9 mouse cellular contexts compared by ENCODE assay signal in the genomic region with DNA sequence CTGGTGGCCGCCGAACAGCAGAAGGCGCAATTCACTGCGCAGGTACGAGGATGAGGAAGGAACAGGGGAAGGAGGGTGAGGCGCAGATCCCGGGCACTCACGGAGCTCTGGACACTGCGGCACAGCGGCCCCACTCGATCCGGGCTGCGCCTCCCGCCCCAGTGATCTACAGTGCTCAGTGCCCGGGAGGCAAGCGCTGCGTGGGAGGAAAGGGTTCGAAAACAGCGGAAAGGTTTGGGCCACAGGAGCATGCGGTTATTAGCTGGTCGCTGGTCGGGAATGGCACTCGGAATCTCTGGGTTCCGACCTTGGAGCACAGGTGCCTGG. TPM values are rescaled to one million over a fixed set of nuclear protein-coding genes. Genes with fewer than 3 reads are reported as not detected.
DNase-seq lines count a peak whose midpoint lies in the region; ATAC-seq and TF ChIP-seq lines count a peak whose summit lies in the region.
"Had no signal": no experiment of that assay in that cellular context is flagged by ENCODE, and none has a peak within 500 bp of the region (broad histone marks: within the 10 kb centered on the region; RNA-seq: fewer than 3 reads in every experiment).

No protein-coding gene starts in this region.

- peak overlapping the region; percentile 78 for H3K4me3 ChIP-seq in liver, adult 2 months (ENCODE audit: insufficient read depth, low read depth, low read length)
- H3K4me3 ChIP-seq in embryonic facial prominence, embryonic 12.5 days, result peak overlapping the region; percentile 84
- peak overlapping the region; percentile 79 for H3K4me3 ChIP-seq in intestine, embryonic 14.5 days (ENCODE audit: low read depth, low read length)
- peak overlapping the region; percentile 85 for H3K4me3 ChIP-seq in myocyte

- no peak for DNase-seq in liver, adult 2 months (ENCODE audit: extremely low read depth, low read depth, low spot score)
- no peak for DNase-seq in liver
- DNase-seq in intestine, embryonic 14.5 days (ENCODE audit: low spot score), result no peak
- DNase-seq in right cerebral cortex, adult 2 months (ENCODE audit: low spot score in 2 of 2), result no peak
- DNase-seq in testis, postnatal 14 days (ENCODE audit: low spot score), result no peak
- DNase-seq in right cerebral cortex, postnatal 10 days (ENCODE audit: low spot score in 2 of 2), result no peak

- peak; percentile 90 for ATAC-seq in embryonic facial prominence, embryonic 12.5 days (ENCODE audit: insufficient number of reproducible peaks, insufficient read depth, low FRiP score, low TSS enrichment)
- peak; percentile 83 for ATAC-seq in intestine, embryonic 14.5 days (replicated peaks; ENCODE audit: low FRiP score, low TSS enrichment, low read depth)

- peaks cover 6% of the 10 kb centered on the region for H3K4me1 ChIP-seq in liver, adult 2 months (ENCODE audit: control insufficient read depth, insufficient read depth, low read length)
- peaks cover 22% of the 10 kb centered on the region for H3K4me1 ChIP-seq in embryonic facial prominence, embryonic 12.5 days
- H3K4me1 ChIP-seq in intestine, embryonic 14.5 days (replicated peaks; ENCODE audit: control insufficient read depth, insufficient read depth, low read length), result peaks cover 8% of the 10 kb centered on the region; the same call in 1 of the 2 replicates

- no peak for TF ChIP-seq POLR2A in liver, adult 2 months (IDR thresholded peaks at IDR 0.05; ENCODE audit: extremely low read depth, insufficient read depth, low read length)
- no peak for TF ChIP-seq POLR2A in myocyte (IDR thresholded peaks at IDR 0.05; ENCODE audit: insufficient read length, low read depth)

- H3ac ChIP-seq in myocyte (ENCODE audit: control insufficient read depth, insufficient read length), result peak overlapping the region; percentile 86

- peak overlapping the region; percentile 92 for H3K9ac ChIP-seq in liver, adult 2 months (ENCODE audit: low read depth, low read length)
- peak overlapping the region; percentile 80 for H3K9ac ChIP-seq in embryonic facial prominence, embryonic 12.5 days
- H3K9ac ChIP-seq in intestine, embryonic 14.5 days (ENCODE audit: low read length), result peak overlapping the region; percentile 79

- no peaks in the 10 kb centered on the region for H3K9me3 ChIP-seq in embryonic facial prominence, embryonic 12.5 days
- no peaks in the 10 kb centered on the region for H3K9me3 ChIP-seq in intestine, embryonic 14.5 days (ENCODE audit: control insufficient read depth, low read length)

- peak overlapping the region; percentile 68 for H3K27ac ChIP-seq in liver, adult 2 months (replicated peaks; ENCODE audit: insufficient read depth, low read depth, low read length)
- peak overlapping the region; percentile 85 for H3K27ac ChIP-seq in embryonic facial prominence, embryonic 12.5 days
- peak overlapping the region; percentile 81 for H3K27ac ChIP-seq in intestine, embryonic 14.5 days (ENCODE audit: low read depth)

- peak overlapping the region; percentile 89 for H3K4me2 ChIP-seq in embryonic facial prominence, embryonic 12.5 days (replicated peaks)
- H3K4me2 ChIP-seq in intestine, embryonic 14.5 days (ENCODE audit: low read length), result peak overlapping the region; percentile 79
- peak overlapping the region; percentile 70 for H3K4me2 ChIP-seq in myocyte (ENCODE audit: low read depth)

- peaks cover 8% of the 10 kb centered on the region; the same call in 1 of the 2 replicates for H3K79me2 ChIP-seq in liver, adult 2 months (ENCODE audit: control insufficient read depth, insufficient read depth, low read length)
- peaks cover 39% of the 10 kb centered on the region for H3K79me2 ChIP-seq in myocyte (ENCODE audit: control insufficient read depth, insufficient read depth)

- H3K27me3 ChIP-seq in liver, adult 2 months (ENCODE audit: control insufficient read depth, insufficient read depth, low read length), result no peaks in the 10 kb centered on the region
- H3K27me3 ChIP-seq in embryonic facial prominence, embryonic 12.5 days, result no peaks in the 10 kb centered on the region
- no peaks in the 10 kb centered on the region for H3K27me3 ChIP-seq in intestine, embryonic 14.5 days (replicated peaks; ENCODE audit: control insufficient read depth, insufficient read depth, low read length)
- no peaks in the 10 kb centered on the region for H3K27me3 ChIP-seq in myocyte (ENCODE audit: control insufficient read depth, insufficient read depth, insufficient read length)

- WGBS in liver, adult 2 months, result under 1% methylated on average over 24 of the region's 24 CpGs
- under 1% methylated on average over 24 of the region's 24 CpGs for WGBS in embryonic facial prominence, embryonic 12.5 days
- 0% methylated on average over 24 of the region's 24 CpGs for WGBS in intestine, embryonic 14.5 days

- TF ChIP-seq CTCF in liver, adult 2 months (IDR thresholded peaks at IDR 0.05; ENCODE audit: low read depth, low read length), result no peak

- peaks cover 24% of the 10 kb centered on the region for H3K36me3 ChIP-seq in liver, adult 2 months (ENCODE audit: control insufficient read depth, insufficient read depth, low read length)
- peaks cover 24% of the 10 kb centered on the region for H3K36me3 ChIP-seq in embryonic facial prominence, embryonic 12.5 days
- peaks cover 54% of the 10 kb centered on the region for H3K36me3 ChIP-seq in intestine, embryonic 14.5 days (ENCODE audit: control insufficient read depth, insufficient read depth, low read length)
- H3K36me3 ChIP-seq in myocyte (ENCODE audit: control insufficient read depth, insufficient read depth), result peaks cover 40% of the 10 kb centered on the region

TF ChIP-seq in myocyte, 11 proteins besides CTCF, POLR2A, EP300 and RAD21:
- no peak for TF ChIP-seq POLR2AphosphoS2 (IDR thresholded peaks at IDR 0.05; ENCODE audit: insufficient read length, low read depth)
- TF ChIP-seq MYOG (IDR thresholded peaks at IDR 0.05; ENCODE audit: control insufficient read depth in 1 of 3, insufficient read depth in 1 of 3, insufficient read length in 2 of 3, low read depth in 2 of 3), result peak in 2 of 3 experiments; percentile 1 to 2
- no peak for TF ChIP-seq MAX (IDR thresholded peaks at IDR 0.05; ENCODE audit: low read depth)
- TF ChIP-seq MYOD1 (IDR thresholded peaks at IDR 0.05; ENCODE audit: control insufficient read depth in 1 of 3, insufficient read length in 2 of 3, low read depth in 2 of 3), result no peak

RNA-seq across cellular contexts. Expression of a gene that starts 0.3 kb away (rescaled TPM):
- total RNA-seq in liver, adult 2 months (2014; rRNA removed), result 179 and 215 TPM in 2 replicates
- 63.0 and 81.3 TPM in 2 replicates for polyA plus RNA-seq in liver, adult 2 months (2012; rRNA removed)
- 304 and 322 TPM in 2 replicates for polyA plus RNA-seq in embryonic facial prominence, embryonic 12.5 days (2016; fragmentation: Nextera tagmentation; extraction: Ambion mirVana)
- 297 and 341 TPM in 2 replicates for polyA plus RNA-seq in intestine, embryonic 14.5 days (2014; fragmentation: Nextera tagmentation; extraction: Ambion mirVana)
- 184 TPM for polyA plus RNA-seq in myocyte (2012; fragmentation: generic; extraction: Trizol)

RNA-seq across cellular contexts. Expression of a gene that starts 0.3 kb away (rescaled TPM):
- 339 and 354 TPM in 2 replicates for total RNA-seq in liver, adult 2 months (2014; rRNA removed)
- 363 and 441 TPM in 2 replicates for polyA plus RNA-seq in liver, adult 2 months (2012; rRNA removed)
- 240 and 246 TPM in 2 replicates for polyA plus RNA-seq in embryonic facial prominence, embryonic 12.5 days (2016; fragmentation: Nextera tagmentation; extraction: Ambion mirVana)
- polyA plus RNA-seq in intestine, embryonic 14.5 days (2014; fragmentation: Nextera tagmentation; extraction: Ambion mirVana), result 407 and 414 TPM in 2 replicates
- polyA plus RNA-seq in myocyte (2012; fragmentation: generic; extraction: Trizol), result 210 TPM

RNA-seq across cellular contexts. Expression of a gene that starts 13.2 kb away (rescaled TPM):
- total RNA-seq in liver, adult 2 months (2014; rRNA removed), result 0.74 and 1.0 TPM in 2 replicates
- 0.24 and 0.47 TPM in 2 replicates for polyA plus RNA-seq in liver, adult 2 months (2012; rRNA removed)
- polyA plus RNA-seq in embryonic facial prominence, embryonic 12.5 days (2016; fragmentation: Nextera tagmentation; extraction: Ambion mirVana), result 4.4 and 4.8 TPM in 2 replicates
- polyA plus RNA-seq in intestine, embryonic 14.5 days (2014; fragmentation: Nextera tagmentation; extraction: Ambion mirVana), result 2.3 and 3.8 TPM in 2 replicates
- 2.2 TPM for polyA plus RNA-seq in myocyte (2012; fragmentation: generic; extraction: Trizol)

RNA-seq across cellular contexts. Expression of a gene that starts 13.3 kb away (rescaled TPM):
- 4.0 and 5.8 TPM in 2 replicates for total RNA-seq in liver, adult 2 months (2014; rRNA removed)
- polyA plus RNA-seq in liver, adult 2 months (2012; rRNA removed), result 2.6 and 2.8 TPM in 2 replicates
- 28.5 and 31.4 TPM in 2 replicates for polyA plus RNA-seq in embryonic facial prominence, embryonic 12.5 days (2016; fragmentation: Nextera tagmentation; extraction: Ambion mirVana)
- 20.7 and 24.7 TPM in 2 replicates for polyA plus RNA-seq in intestine, embryonic 14.5 days (2014; fragmentation: Nextera tagmentation; extraction: Ambion mirVana)
- polyA plus RNA-seq in myocyte (2012; fragmentation: generic; extraction: Trizol), result 4.8 TPM

RNA-seq across cellular contexts. Expression of a gene that starts 42.8 kb away (rescaled TPM):
- total RNA-seq in liver, adult 2 months (2014; rRNA removed), result 0.20 and 0.55 TPM in 2 replicates
- polyA plus RNA-seq in liver, adult 2 months (2012; rRNA removed), result 0.16 TPM in 1 of 2 replicates, not detected in the other
- not detected in 2 replicates for polyA plus RNA-seq in embryonic facial prominence, embryonic 12.5 days (2016; fragmentation: Nextera tagmentation; extraction: Ambion mirVana)
- polyA plus RNA-seq in intestine, embryonic 14.5 days (2014; fragmentation: Nextera tagmentation; extraction: Ambion mirVana), result not detected in 2 replicates
- not detected for polyA plus RNA-seq in myocyte (2012; fragmentation: generic; extraction: Trizol)
- total RNA-seq: left cerebral cortex, postnatal 4 days had no signal
